Mouse (Mus musculus) stomach, embryonic 14.5 days (tissue): Measurements from ENCODE around the gene Bhlhe23. TPM values are rescaled to one million over a fixed set of nuclear protein-coding genes. Genes with fewer than 3 reads are reported as not detected.

ENCODE experiments used
- ATAC-seq: fragments of 200-750 bp; cut with Nextera tagmentation; 2 replicates; pipeline ENCODE4 v1.8.0; 2017; ENCODE audit warnings: low read depth, moderate TSS enrichment; ENCODE audit not compliant: insufficient number of reproducible peaks, insufficient read depth, low FRiP score
- H3K27ac ChIP-seq: fragments of 300-500 bp; sonication (generic); 2 replicates; pipeline ENCODE4 v1.5.1; 2014; ENCODE audit warnings: mild to moderate bottlenecking, low read length, moderate library complexity, mixed read lengths
- H3K27me3 ChIP-seq: fragments of 300-500 bp; sonication (generic); 2 replicates; pipeline ENCODE4 v1.6.1; 2014; ENCODE audit warnings: low read length, control low read depth, mixed read lengths; ENCODE audit not compliant: control insufficient read depth, insufficient read depth
- H3K36me3 ChIP-seq: fragments of 300-500 bp; sonication (generic); 2 replicates; pipeline ENCODE4 v1.6.1; 2014; ENCODE audit warnings: mild to moderate bottlenecking, control low read depth, low read length, moderate library complexity, mixed read lengths; ENCODE audit not compliant: control insufficient read depth, insufficient read depth
- H3K4me1 ChIP-seq: fragments of 300-500 bp; sonication (generic); 2 replicates; pipeline ENCODE4 v1.6.1; 2014; ENCODE audit warnings: low read length, control low read depth, mixed read lengths; ENCODE audit not compliant: control insufficient read depth, insufficient read depth
- H3K4me2 ChIP-seq: fragments of 300-500 bp; sonication (generic); replicated peaks from 2 replicates; pipeline ENCODE4 v1.6.1; 2014; ENCODE audit warnings: low read depth, low read length, control low read depth
- H3K4me3 ChIP-seq: fragments of 300-500 bp; sonication (generic); 2 replicates; pipeline ENCODE4 v1.5.1; 2014; ENCODE audit warnings: low read depth, low read length, control low read depth
- H3K9ac ChIP-seq: fragments of 300-500 bp; sonication (generic); replicated peaks from 2 replicates; pipeline ENCODE4 v1.6.1; 2014; ENCODE audit warnings: low read depth, mild to moderate bottlenecking, control low read depth, low read length, moderate library complexity, mixed read lengths
- H3K9me3 ChIP-seq: fragments of 300-500 bp; sonication (generic); 2 replicates; pipeline ENCODE4 v1.6.1; 2016; ENCODE audit warnings: low read depth, low read length, control low read depth; ENCODE audit not compliant: control insufficient read depth
- WGBS: fragments of 180-500 bp; shearing (Covaris S2); extraction: QIAGEN DNeasy Blood & Tissue Kit; methylation state at CpG from one replicate; pipeline ENCODE4 v1.1.7; 2014; 5-methylcytosine and 5-hydroxymethylcytosine counted together
- polyA plus RNA-seq: library from polyadenylated mRNA; unstranded; fragments of >200 nt; fragmentation: Nextera tagmentation; extraction: Ambion mirVana; gene quantifications from 2 replicates; pipeline ENCODE4 v1.2.1, GENCODE M21; 2014

Bhlhe23 gene
- polyA plus RNA-seq, 1 experiment from 2014 or later, result not detected

DNA sequence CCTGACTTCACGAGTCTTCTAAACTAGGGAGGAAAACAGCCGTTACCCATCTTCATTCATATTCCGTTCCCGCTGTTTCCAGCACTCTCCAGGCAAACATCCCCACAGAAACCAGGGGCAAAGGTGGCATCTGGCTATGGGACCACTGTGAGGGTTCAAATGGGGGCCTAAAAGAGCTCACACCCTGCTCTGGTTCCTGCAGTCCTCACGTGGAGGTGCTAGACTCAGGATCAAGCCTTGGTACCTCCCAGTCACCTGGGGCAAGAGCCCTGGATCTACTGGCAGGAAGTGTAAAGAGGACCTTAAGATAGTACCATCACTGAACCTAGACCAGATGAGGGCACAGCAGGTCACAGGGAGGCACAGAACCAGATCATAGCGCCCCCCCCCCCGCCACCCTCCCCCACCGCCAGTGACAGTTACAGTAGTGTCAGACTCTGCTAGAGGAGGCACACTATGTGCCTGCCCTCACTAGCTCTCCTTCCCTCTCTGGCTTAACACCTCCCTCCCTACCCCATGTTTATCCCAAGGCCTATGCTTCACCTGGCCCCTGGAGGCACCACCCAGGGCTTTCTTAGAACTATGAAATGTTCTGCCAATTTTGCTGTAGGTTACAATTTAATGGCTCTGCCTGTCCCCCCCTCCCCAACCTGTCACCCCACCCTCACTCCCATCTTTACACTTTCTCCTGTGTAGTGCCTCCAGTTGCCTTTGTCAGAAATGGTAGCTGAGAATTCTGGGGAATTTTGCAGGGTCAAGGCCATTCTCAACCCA is 50.7 kb downstream of the Bhlhe23 start:
- Histone ChIP-seq H3K4me1 (peaks cover 5% of the 10 kb centered on the region; the same call in 1 of the 2 replicates), H3K27ac (no peak overlapping the region), H3K4me3 (no peak overlapping the region), H3K36me3 (peaks cover 21% of the 10 kb centered on the region), H3K4me2 (peak overlapping the region; percentile 45), H3K9me3 (no peaks in the 10 kb centered on the region), H3K9ac (no peak overlapping the region; the same call in 1 of the 2 replicates), H3K27me3 (no peaks in the 10 kb centered on the region)
- no peak for ATAC-seq
- WGBS, result 21% methylated on average over 7 of the region's 8 CpGs

DNA sequence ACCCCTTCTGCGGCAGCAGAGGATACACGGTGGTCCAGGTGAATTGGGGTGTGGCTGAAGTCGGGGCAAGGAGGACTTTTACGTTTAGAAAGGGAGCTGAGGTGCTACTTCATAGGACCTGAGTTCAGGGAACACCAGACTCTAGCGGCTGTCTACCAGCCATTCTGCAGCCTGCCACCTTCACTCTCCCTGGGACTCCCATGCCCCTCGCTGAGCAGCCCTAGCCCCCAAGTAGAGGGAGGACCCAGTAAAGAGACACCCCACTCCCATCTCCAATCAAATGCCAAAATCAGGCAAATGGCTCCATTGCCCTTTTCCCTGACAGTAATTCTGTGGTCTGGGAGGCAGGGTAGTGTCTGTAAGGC is 51.3 kb downstream of the Bhlhe23 start:
- Histone ChIP-seq H3K9me3 (no peaks in the 10 kb centered on the region), H3K36me3 (peaks cover 27% of the 10 kb centered on the region), H3K9ac (no peak overlapping the region; the same call in 1 of the 2 replicates), H3K27ac (peak overlapping the region; percentile 10; the same call in 1 of the 2 replicates), H3K4me2 (peak overlapping the region; percentile 45), H3K4me1 (peaks cover 5% of the 10 kb centered on the region; the same call in 1 of the 2 replicates), H3K4me3 (peak overlapping the region; percentile 19), H3K27me3 (no peaks in the 10 kb centered on the region)
- peak; percentile 18; the same call in 1 of the 2 replicates for ATAC-seq
- WGBS, result 2% methylated on average over 6 of the region's 6 CpGs

DNA sequence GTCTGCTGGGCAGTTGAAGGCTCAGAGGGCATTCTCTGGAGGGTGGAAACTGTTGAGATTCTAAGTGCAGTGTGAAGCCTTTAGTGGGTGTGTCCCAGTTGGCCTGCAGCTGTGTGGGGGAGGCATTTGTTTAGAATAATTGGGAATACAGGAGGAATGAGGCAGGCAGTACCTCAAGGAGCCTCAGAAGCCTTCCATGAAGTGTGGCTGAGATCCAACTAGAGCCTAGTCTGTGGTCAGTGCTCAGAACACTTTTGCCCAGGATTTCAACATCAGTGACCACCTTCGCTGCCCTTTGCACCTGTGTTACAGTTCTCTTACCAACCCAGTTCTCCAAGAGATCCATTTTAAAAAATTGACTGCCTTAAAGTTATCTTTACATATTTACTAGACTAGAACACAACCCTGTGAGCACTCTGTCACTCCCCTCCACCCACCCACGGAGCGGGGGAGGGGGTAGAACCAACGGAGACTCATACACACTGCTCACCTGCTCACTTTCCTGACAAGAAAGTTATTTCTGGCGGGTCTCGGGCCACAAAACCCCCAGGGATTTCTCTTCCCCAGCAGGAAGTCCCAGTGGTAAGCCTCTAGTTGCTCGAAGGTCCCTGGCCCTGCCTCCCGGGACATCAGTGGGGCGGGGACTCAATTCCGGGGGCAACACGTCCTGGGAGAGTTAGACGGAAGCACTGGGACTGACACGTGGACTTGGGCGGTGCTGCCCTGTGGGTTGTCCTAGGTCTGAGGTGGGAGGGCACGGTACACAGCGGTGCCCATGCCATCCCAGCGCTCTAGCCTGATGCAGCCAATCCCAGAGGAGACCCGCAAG is 51.9 kb downstream of the Bhlhe23 start, which contains the start of gene Slc17a9:
Slc17a9 (plus strand) TSS at position 679 of the 829 bp plus-strand sequence.
- Histone ChIP-seq H3K9ac (peak within 1 kb of the TSS; percentile 33; the same call in 1 of the 2 replicates), H3K4me1 (peaks cover 5% of the 10 kb centered on the region; the same call in 1 of the 2 replicates), H3K4me2 (peak within 1 kb of the TSS; percentile 45), H3K27me3 (no peaks in the 10 kb centered on the region), H3K36me3 (peaks cover 32% of the 10 kb centered on the region), H3K27ac (peak within 1 kb of the TSS; percentile 10; the same call in 1 of the 2 replicates), H3K9me3 (no peaks in the 10 kb centered on the region), H3K4me3 (peak within 1 kb of the TSS; percentile 19)
- peak; percentile 75 for ATAC-seq
- WGBS, result 4% methylated on average over 18 of the region's 18 CpGs

Other genes starting within 250 kb of the Bhlhe23 start
- gene Mrgbp, start 195.6 kb downstream of the Bhlhe23 start, polyA plus RNA-seq, result 28.9 and 31.1 TPM in 2 replicates
- 61.3 and 61.4 TPM in 2 replicates for gene Ogfr, start 187.7 kb downstream of the Bhlhe23 start, polyA plus RNA-seq
- gene Col9a3, start 179.1 kb downstream of the Bhlhe23 start, polyA plus RNA-seq, result 6.9 and 9.8 TPM in 2 replicates
- gene Tcfl5, start 134.2 kb downstream of the Bhlhe23 start, polyA plus RNA-seq, result 0.13 and 0.14 TPM in 2 replicates
- gene Dido1, start 66.9 kb downstream of the Bhlhe23 start, polyA plus RNA-seq, result 39.4 and 41.2 TPM in 2 replicates
- 53.4 and 57.1 TPM in 2 replicates for gene Gid8, start 66.8 kb downstream of the Bhlhe23 start, polyA plus RNA-seq
- gene Slc17a9, start 51.6 kb downstream of the Bhlhe23 start, polyA plus RNA-seq, result 1.7 and 1.9 TPM in 2 replicates
- 27.1 and 35.3 TPM in 2 replicates for gene Ythdf1, start 144.0 kb upstream of the Bhlhe23 start, polyA plus RNA-seq
- gene Birc7, start 152.1 kb upstream of the Bhlhe23 start, polyA plus RNA-seq, result 0.17 TPM in 1 of 2 replicates, not detected in the other
- 66.2 and 72.2 TPM in 2 replicates for gene Nkain4, start 177.8 kb upstream of the Bhlhe23 start, polyA plus RNA-seq
- gene Arfgap1, start 190.3 kb upstream of the Bhlhe23 start, polyA plus RNA-seq, result 90.4 and 95.0 TPM in 2 replicates
- gene Col20a1, start 209.6 kb upstream of the Bhlhe23 start, polyA plus RNA-seq, result 0.53 and 1.1 TPM in 2 replicates